Mouse (Mus musculus): Measurements from ENCODE around the gene Sema3b. TPM values are rescaled to one million over a fixed set of nuclear protein-coding genes. Genes with fewer than 3 reads are reported as not detected.
"Not testable (repeated sequence)": the region's sequence is repeated elsewhere in the genome, so short reads cannot be mapped to it uniquely, and the experiment has no call there.

Sema3b gene
- total RNA-seq, 4 experiments from 2014 or later, result 2.9 to 5.0 (median 4.4) TPM

GRCm38 (mm10) chr9:107570016-107570415 lies 39.0 kb downstream of the Sema3b start:
- DNase-seq (ENCODE audit: low spot score in 2 of 2), result no peak

DNA sequence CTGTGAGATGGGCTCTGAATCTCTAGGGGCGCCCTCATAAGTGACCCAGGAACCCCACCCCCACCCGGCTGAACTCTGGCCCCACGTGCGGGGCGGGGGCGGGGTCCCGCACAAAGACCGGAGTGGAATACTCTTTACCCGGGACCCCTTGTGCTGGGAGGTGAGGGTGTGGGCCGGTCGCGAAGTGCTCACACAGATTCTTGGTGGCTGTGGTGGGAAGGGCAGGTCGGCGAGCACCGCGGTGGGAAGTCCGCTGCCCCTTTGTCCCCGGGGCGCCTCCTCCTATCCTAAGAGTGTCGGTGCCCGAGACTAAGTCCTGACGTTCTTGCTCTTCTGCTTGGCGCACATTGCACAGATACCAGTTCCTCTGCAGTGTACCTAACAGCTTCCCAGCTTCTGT lies 39.8 kb downstream of the Sema3b start:
- no peak for DNase-seq (ENCODE audit: low spot score in 2 of 2)

DNA sequence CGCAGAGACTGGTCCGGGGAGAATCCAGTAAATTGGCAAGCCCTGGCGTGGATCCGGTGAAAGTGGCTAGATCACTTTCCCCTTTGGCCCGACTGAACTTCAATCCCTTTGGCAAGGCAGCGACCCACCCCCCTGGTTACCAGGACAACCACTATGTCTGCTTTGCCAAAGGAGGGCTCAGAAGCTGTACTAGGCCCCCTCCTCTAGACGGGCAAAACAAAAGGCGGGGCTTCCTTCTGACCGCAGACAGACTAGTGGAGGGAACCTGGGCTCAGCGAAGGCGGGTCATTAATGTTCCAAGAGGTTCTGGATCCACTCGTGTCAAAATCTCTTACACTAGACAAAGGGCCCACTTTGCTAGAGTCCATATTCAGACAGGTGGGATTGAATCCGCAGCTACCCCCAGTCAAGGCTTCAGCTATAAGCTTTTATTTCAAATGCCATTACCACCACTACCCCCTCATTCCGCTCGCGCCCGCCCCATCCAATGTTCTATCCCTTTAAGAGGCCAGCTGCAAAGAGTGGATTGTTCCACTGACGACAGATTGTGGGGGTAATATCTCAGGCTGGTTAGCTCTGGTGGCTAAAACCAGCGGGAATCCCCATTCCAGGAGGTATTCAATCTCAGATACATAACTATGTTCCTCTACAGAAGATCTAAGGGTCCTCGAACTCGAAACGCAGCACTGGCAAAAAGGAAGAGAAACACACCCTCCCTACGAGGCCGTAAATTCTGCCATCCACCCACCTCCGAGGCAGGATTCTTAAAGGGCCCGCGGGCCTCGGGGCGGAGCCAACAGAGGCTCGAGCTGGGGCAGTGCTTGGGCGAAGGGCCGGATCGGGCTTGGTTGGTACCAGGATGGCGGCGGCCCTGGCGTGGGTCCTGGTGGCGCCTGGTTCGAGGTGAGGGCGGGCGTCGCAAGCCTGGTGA lies 40.4 kb downstream of the Sema3b start:
- DNase-seq (ENCODE audit: low spot score in 2 of 2), result peak in 1 of 2 experiments; percentile 79

GRCm38 (mm10) chr9:107567702-107568319 lies 41.2 kb downstream of the Sema3b start, which contains the start of gene Hyal2:
Hyal2 (plus strand) TSS chr9:107567945.
- DNase-seq (ENCODE audit: low spot score in 2 of 2), result no peak

DNA sequence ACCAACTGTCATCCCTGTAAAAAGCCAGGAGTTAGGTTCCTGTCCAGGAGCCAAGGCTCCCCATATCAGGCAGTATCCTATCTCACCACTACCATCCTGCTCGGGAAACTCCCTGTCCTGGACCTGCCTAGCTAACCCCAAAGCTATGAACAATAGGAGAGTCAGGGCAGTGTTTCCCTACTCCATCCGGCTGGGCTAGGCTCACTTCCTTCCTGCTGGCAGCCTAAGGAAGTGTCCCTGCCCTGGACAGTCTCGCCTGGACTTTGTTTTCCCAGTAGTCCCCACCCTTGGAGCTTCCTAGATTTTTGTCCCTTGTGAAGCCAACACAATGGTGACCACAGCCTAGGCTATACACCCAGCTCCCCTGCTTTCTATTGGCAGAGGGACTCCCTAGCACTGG lies 42.2 kb downstream of the Sema3b start:
- DNase-seq (ENCODE audit: low spot score in 2 of 2), result no peak

DNA sequence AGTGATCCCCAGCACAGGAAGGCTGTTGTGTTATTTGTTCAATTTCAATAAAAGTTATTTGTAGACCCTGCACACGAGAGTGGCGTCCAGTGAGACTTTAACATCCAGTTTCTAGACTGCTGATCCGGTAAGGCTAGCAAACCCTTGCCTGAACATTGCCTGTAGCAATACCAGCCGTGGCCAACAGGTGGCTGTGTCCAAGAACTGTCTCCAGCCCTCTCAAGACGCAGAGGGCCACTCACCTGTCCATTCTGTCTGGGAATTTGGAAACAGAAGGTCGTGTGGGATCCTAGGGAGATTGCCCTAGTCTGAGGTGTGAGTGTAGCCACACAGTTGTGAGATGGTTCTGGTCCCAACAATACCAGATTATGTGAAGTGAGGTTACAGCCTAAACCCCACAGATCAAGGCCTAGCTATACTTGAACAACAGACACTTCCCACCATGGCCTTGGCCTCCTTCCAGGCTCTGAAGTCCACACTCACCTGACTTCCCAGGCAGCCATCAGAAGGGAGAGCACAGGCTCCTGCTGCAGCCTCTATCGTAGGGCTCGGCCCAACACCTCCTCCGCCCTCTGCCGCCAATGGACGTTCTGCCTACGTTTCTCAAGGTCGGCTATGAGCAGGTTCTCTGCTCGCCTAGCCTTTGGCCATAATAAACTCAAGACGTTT lies 42.9 kb downstream of the Sema3b start:
- peak in 1 of 2 experiments; percentile 73 for DNase-seq (ENCODE audit: low spot score in 2 of 2)

DNA sequence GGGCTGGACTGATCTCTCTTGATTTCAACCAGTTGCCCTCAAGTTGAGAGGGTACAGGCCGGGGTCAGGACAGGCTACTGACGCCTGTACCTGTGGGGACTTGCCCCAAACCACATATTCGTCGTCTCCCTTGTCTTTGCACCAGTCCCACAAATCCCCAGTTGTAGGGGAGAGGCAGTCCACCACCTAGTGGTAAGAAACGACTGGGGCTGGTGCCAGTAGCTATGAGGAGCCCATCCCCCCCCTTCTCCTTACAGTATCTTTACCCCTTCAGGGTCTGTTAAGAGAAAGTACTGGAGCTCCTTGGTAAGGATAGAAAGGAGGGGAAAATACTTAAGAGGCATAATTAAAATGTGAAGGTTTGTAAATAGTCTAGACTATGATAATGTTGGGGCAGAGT lies 43.5 kb downstream of the Sema3b start:
- DNase-seq (ENCODE audit: low spot score in 2 of 2), result not testable (repeated sequence)

GRCm38 (mm10) chr9:107563029-107563581 lies 45.9 kb downstream of the Sema3b start, which contains the start of gene Tusc2:
Tusc2 (plus strand) TSS chr9:107563255.
- DNase-seq (ENCODE audit: low spot score in 2 of 2), result peak; percentile 95 to 96

GRCm38 (mm10) chr9:107556346-107556745 lies 52.7 kb downstream of the Sema3b start:
- DNase-seq (ENCODE audit: low spot score in 2 of 2), result no peak

GRCm38 (mm10) chr9:107555701-107556100 lies 53.3 kb downstream of the Sema3b start:
- DNase-seq (ENCODE audit: low spot score in 2 of 2), result no peak

DNA sequence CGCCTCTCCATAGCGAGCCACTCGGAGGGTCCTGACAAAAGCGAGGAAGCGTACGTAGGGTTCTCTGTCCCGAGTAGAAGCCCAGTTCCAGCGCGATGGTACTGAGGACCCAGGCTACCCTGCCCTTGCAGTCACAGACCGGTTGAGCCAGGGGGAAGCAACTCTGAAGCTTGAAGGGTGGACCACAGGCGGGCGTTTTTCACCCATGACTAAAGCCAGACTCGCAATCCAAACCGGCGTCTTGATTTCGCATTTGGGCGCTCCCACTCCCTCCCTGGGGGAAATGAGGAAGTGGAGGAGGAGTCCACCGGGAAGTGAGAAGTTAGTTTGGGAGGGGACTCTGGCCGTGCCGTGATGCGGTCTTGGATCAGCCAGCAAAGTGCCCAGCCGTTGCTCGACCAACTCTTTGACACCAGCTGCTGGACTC lies 54.0 kb downstream of the Sema3b start:
- DNase-seq (ENCODE audit: low spot score in 2 of 2), result no peak

- DNase-seq (ENCODE audit: low spot score in 2 of 2), result peak; percentile 92 to 93
Measured at GRCm38 (mm10) chr9:107554319-107554825, 54.7 kb downstream of the Sema3b start.

GRCm38 (mm10) chr9:107553541-107554318 lies 55.3 kb downstream of the Sema3b start:
- no peak for DNase-seq (ENCODE audit: low spot score in 2 of 2)

DNA sequence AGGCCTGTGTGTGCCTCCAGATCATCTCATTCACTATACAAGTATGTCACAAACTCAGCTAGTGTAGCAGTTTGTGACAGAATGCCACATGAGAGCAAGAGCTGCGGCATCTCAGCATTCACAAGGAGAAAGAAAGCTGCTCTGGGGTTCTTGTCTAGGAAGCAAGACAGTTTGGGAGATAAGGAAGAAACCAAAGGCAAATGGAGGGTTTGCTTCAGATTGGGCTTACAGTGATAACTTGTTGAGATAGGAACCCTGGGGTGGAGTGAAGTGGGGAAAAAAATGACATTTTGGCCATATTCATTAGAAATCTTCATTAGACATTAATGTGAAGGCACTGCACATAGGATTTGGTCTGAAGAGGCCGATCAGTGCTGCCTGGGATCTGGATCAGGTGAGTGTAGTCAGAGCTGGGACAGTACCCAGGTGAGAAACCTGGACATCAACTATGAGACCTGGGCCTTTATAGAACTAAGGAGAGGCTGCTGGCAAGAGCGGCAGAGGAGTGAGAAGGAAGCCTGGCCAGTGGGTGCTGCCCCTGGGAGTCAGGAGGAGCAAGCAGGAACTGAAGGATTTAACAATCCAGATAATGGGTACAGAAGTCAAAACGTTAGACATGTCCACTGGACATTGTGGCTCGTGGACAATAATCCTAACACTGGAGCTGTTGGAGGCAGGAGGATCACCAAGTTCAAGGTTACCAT lies 56.2 kb downstream of the Sema3b start:
- no peak for DNase-seq (ENCODE audit: low spot score in 2 of 2)

- no peak for DNase-seq (ENCODE audit: low spot score in 2 of 2)
Measured at GRCm38 (mm10) chr9:107551890-107552355, 57.1 kb downstream of the Sema3b start.

- DNase-seq (ENCODE audit: low spot score in 2 of 2), result no peak
Measured at GRCm38 (mm10) chr9:107551117-107551889, 57.7 kb downstream of the Sema3b start, which contains the start of gene Rassf1. Rassf1 (plus strand) TSS chr9:107551555.

GRCm38 (mm10) chr9:107550491-107551116 lies 58.4 kb downstream of the Sema3b start:
- DNase-seq (ENCODE audit: low spot score in 2 of 2), result no peak

DNA sequence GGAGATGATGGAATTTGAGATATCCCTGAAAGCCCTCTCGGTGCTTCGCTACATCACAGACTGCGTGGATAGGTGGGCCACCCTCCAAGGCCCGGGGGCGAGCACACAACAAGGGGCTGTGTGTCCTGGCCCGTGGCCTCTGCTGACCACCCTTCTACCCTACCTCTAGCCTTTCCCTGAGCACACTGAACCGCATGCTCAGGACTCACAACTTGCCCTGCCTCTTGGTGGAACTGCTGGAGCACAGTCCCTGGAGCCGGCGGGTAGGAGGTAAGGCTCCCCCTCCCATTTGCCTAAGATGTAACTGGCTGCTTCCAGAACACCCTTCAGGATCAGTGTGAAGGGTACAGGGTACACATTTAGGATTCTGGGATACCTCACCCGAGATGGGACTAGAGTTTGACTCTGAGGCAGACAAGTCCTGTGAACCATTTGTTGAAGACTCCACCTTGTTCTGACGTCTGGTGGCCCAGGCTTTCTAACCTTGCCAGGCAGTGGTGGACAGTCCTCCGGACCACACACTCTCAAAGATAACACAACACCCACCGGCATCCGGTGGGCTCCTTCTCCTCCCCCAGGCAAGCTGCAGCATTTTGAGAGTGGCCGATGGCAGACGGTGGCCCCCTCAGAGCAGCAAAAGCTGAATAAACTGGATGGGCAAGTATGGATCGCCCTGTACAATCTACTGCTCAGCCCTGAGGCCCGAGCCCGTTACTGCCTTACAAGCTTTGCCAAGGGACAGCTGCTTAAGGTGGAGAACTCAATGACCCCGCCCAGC lies 59.5 kb downstream of the Sema3b start:
- DNase-seq (ENCODE audit: low spot score in 2 of 2), result no peak

Data from layer of hippocampus, adult 8-10 months (tissue).